Mouse (Mus musculus) macrophage (primary cell): ENCODE data around the gene Gm11564. TPM values are rescaled to one million over a fixed set of nuclear protein-coding genes. Genes with fewer than 3 reads are reported as not detected.
"Not testable (repeated sequence)": the region's sequence is repeated elsewhere in the genome, so short reads cannot be mapped to it uniquely, and the experiment has no call there.

Experiments used
- H3K27ac ChIP-seq: fragments of 350-480 bp; formaldehyde crosslinking; 2 replicates; pipeline ENCODE4 v1.9.0; 2021
- H3K36me3 ChIP-seq: fragments of 350-480 bp; formaldehyde crosslinking; 2 replicates; pipeline ENCODE4 v1.9.0; 2021; ENCODE audit errors: inconsistent target
- H3K4me3 ChIP-seq: fragments of 350-480 bp; formaldehyde crosslinking; 2 replicates; pipeline ENCODE4 v1.9.0; 2021; ENCODE audit errors: inconsistent target
- H3K79me2 ChIP-seq: fragments of 350-480 bp; formaldehyde crosslinking; 2 replicates; pipeline ENCODE4 v1.9.0; 2021; ENCODE audit errors: inconsistent target
- WGBS: methylation state at CpG from one replicate; pipeline ENCODE4 v1.1.7; 2026; ENCODE audit warnings: inconsistent platforms; ENCODE audit not compliant: missing documents; 5-methylcytosine and 5-hydroxymethylcytosine counted together
- polyA plus RNA-seq: library from polyadenylated mRNA; stranded (reverse); fragments of 250-400 nt; gene quantifications from 3 replicates; pipeline ENCODE4 v1.2.4, GENCODE M21; 2018; ENCODE audit warnings: inconsistent platforms
- total RNA-seq, 78 experiments: library from RNA; depleted of rRNA; stranded (reverse); fragments of 250-400 nt; gene quantifications; 1 replicate in 9 of 78; 2 replicates in 24 of 78; 3 replicates in 43 of 78; 4 replicates in 2 of 78; pipeline ENCODE4 v1.2.4; 2018; ENCODE audit warnings: inconsistent platforms in 56 of 78

The Gm11564 gene
- total RNA-seq (2018; cell fraction: chromatin; rRNA removed): not detected
- total RNA-seq (2018; cell fraction: cytosol; rRNA removed): not detected
- not detected for total RNA-seq (2018; cell fraction: nucleus; rRNA removed)
- polyA plus RNA-seq: not detected in 3 replicates

DNA sequence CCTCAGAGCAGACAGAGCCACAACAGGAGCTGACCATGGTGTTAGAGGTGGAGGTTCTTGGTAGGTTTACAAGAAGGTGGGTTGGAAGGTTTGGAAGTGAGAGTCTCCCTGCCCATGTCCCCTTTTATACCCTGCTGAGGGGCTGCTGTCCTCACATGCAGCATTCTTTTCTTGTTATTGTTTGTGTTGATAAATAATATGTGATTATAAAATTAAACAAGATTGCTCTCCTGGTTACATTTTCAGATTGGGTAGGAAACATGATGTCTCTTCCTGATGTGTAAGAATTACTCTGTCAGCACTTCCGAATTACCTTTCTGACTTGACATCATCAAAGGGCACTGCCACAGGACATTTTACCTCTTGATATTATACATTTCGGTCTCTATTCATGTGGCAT is at the start of gene Gm11564:
Gene Gm11564, minus strand, starts transcription at position 101 of the 400 bp plus-strand sequence.
- not testable (repeated sequence) for H3K27ac ChIP-seq, H3K79me2 ChIP-seq, H3K36me3 ChIP-seq, H3K4me3 ChIP-seq
- 83% methylated on average over 2 of the region's 2 CpGs for WGBS

DNA sequence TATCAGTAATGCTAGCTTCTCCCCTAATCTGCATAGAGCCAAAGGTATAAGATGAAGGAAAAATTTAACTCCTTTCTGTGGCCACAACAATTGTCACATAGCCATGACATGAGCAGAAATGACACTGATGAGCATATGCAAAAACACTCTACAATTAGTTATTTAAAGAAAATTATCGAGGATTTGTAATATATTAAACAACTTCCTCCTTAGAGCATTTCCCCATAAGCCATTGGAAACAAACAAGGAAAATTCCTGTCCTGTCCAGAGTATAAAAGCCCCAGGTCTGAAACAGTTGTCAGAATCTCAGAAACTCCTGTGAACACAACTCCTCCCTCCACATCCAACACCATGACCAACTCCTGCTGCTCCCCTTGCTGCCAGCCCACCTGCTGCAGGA is 48.7 kb upstream of the Gm11564 start, which contains the start of gene Gm11559:
Gene Gm11559, plus strand, starts transcription at position 301 of the 400 bp plus-strand sequence.
- WGBS: no CpG with 5 or more reads among the region's 1 CpGs
- H3K27ac ChIP-seq, H3K36me3 ChIP-seq, H3K79me2 ChIP-seq, H3K4me3 ChIP-seq: not testable (repeated sequence)

DNA sequence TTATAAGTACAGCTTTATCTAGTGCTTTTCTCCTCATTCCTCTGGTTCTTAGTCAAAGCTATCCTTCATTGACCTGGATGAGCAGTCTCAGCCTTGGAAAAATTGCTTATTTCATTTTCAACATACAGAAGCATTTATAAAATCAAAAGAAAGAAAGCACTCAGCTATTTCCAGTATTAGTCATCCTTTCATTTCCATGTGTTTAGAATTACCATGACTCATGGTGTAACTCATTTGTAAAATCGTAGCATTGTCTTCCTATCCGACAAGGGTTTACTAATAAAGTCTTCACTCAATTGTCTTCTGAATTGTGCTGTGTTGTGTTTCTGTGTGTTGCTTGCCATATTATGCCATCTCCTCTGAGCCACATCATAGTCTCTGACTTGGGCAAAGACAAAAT is 43.3 kb upstream of the Gm11564 start:
- H3K27ac ChIP-seq: no peak overlapping the region
- no peak overlapping the region for H3K4me3 ChIP-seq
- 72% methylated on average over 2 of the region's 2 CpGs for WGBS
- no peaks in the 10 kb centered on the region for H3K79me2 ChIP-seq
- H3K36me3 ChIP-seq: no peaks in the 10 kb centered on the region

DNA sequence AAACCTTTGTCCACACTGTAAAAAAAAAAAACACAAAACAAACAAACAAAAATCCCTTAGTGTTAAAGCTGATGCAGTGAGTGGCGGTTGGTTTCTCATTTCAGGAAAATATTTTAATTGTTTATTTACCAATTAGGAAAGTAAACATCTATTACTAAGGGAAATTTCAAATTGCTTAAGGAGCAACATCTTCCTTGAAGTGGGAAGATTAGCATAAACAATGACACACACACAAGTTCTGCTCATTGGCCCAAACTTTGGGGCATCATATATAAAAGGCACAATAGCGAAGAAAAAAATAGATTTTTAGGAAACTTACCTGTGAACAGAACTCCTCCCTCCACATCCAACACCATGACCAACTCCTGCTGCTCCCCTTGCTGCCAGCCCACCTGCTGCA is 42.2 kb upstream of the Gm11564 start, which contains the start of gene Gm11568:
Gene Gm11568, plus strand, starts transcription at position 301 of the 400 bp plus-strand sequence.
- WGBS: 94% methylated on average over 2 of the region's 2 CpGs
- no peak within 1 kb of the TSS for H3K27ac ChIP-seq
- H3K4me3 ChIP-seq: no peak within 1 kb of the TSS
- H3K79me2 ChIP-seq: no peaks in the 10 kb centered on the region
- H3K36me3 ChIP-seq: no peaks in the 10 kb centered on the region

DNA sequence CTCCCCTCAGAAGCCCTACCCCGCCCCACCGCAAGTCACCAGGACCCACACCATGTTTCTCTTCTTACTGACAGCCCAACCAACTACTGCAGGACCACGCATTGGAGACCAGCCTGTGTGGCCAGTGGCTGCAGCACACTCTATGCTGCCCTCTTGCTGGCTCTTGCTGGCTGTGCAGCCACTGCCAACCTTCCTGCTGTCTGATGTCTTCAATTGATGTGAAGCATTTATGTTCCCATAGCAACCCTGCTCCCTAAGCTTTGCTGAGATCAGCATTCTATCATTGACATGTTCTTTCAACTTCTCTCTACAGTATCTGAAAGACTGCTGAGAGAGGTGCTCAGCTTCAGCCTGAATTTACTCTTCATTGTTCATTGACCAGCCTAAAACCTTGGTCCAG is 38.7 kb upstream of the Gm11564 start:
- WGBS: 53% methylated on average over 3 of the region's 3 CpGs
- H3K79me2 ChIP-seq: no peaks in the 10 kb centered on the region

DNA sequence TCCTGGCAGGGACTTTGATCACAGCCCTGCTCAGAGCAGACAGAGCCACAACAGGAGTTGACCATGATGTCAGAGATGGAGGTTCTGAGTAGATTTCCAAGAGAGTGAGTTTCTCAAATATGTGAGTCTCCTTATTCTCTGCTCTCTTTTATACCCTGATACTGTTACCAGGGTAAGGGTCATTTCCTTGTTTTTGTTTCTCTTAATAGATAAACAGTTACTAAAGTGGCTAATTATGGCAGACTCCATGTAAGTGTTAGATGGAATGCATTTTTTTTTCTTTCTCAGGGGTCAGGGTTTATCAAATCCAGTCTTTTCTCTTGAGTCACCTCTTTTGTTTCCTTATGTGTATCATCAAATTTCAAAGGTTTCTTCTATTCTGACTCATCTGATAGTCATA is 36.0 kb upstream of the Gm11564 start, which contains the start of gene Krtap4-16:
Gene Krtap4-16, minus strand, starts transcription at position 101 of the 400 bp plus-strand sequence.
- Histone ChIP-seq H3K36me3 (no peaks in the 10 kb centered on the region), H3K4me3 (no peak within 1 kb of the TSS), H3K79me2 (no peaks in the 10 kb centered on the region), H3K27ac (no peak within 1 kb of the TSS)

More for the DNA sequence above, 38.7 kb upstream of the Gm11564 start:
- no peaks in the 10 kb centered on the region for H3K36me3 ChIP-seq
- H3K4me3 ChIP-seq: no peak overlapping the region
- no peak overlapping the region for H3K27ac ChIP-seq

DNA sequence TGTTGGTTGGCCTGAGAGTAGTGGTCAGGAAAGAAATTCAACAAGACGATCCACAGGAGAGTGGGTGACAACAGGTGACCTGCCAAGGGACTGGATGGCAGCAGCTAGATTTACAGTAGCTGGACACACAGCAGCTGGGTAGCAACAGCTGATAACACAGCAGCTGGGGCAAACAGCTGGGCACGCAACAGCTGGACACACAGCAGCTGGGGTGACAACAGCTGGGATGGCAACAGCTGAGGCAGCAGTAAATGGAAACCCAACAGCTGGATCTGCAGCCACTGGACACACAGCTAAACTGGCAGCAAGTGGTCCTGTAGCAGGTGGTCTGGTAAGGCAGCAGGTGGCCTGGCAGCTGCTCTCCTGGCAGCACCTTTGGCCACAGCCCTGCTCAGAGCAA is 31.3 kb upstream of the Gm11564 start:
- 95% methylated on average over 2 of the region's 2 CpGs for WGBS
- H3K79me2 ChIP-seq: no peaks in the 10 kb centered on the region
- no peak overlapping the region for H3K4me3 ChIP-seq

DNA sequence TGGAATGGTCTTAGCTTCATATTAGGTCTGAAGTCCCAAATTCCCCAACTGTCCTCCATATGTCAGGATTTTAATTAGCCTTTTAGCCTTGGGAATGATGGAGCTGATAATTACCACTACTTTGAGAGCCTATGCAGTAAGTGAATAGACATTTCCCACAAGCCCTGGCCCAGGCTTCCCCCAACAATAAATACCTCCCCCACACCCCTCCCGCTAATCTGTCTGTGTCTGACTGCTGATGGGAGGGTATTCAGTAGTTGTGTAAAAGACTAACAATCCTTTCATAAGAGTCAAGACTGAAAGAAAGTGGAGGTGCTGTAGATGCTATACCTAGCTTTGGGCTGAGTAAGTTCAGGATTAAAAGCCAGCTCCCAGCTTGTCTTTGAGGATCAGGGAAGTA is 26.7 kb upstream of the Gm11564 start:
- WGBS: 77% methylated on average over 1 of the region's 1 CpGs
- Histone ChIP-seq H3K27ac (no peak overlapping the region), H3K36me3 (no peaks in the 10 kb centered on the region), H3K4me3 (no peak overlapping the region), H3K79me2 (no peaks in the 10 kb centered on the region)

More for the DNA sequence above, 31.3 kb upstream of the Gm11564 start:
- Histone ChIP-seq H3K27ac (no peak overlapping the region), H3K36me3 (no peaks in the 10 kb centered on the region)

DNA sequence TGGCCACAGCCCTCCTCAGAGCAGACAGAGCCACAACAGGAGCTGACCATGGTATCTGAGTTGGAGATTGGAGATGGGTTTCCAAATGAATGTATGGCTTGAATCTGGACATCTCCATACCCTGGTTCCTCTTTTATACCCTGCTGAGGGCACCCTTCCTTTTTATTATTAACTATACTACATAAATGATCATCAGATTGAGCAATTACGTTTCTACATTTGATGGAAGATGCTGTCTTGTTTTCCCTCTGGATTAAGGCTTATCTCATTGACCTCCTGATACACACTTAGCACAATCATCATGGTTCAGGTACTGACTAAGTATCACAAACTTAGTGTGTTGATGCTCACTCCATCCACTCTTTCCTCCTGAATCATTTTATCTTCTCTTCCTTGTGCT is 22.5 kb upstream of the Gm11564 start, which contains the start of gene 2300003K06Rik:
Gene 2300003K06Rik, minus strand, starts transcription at position 101 of the 400 bp plus-strand sequence.
- no peaks in the 10 kb centered on the region for H3K79me2 ChIP-seq
- 85% methylated on average over 1 of the region's 1 CpGs for WGBS
- H3K4me3 ChIP-seq: no peak within 1 kb of the TSS
- H3K27ac ChIP-seq: no peak within 1 kb of the TSS
- H3K36me3 ChIP-seq: no peaks in the 10 kb centered on the region

DNA sequence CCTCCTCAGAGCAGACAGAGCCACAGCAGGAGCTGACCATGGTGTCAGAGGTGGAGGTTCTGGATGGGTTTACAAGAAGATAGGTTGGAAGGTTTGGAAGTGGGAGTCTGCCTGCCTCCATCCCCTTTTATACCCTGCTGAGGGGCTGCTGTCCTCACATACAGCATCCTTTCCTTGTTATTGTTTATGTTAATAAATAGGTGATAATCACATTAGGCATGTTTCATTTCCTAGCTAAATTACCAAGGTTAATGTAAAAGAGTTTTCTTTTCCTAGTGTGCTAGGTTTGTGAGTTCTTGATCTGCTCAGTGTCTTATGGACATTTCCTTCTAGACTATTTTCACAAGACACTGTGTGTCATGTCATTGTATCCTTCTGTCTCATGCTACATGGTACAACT is 5.7 kb downstream of the Gm11564 start, which contains the start of gene Krtap4-13:
Gene Krtap4-13, minus strand, starts transcription at position 101 of the 400 bp plus-strand sequence.
- not testable (repeated sequence) for H3K27ac ChIP-seq, H3K36me3 ChIP-seq, H3K79me2 ChIP-seq, H3K4me3 ChIP-seq

DNA sequence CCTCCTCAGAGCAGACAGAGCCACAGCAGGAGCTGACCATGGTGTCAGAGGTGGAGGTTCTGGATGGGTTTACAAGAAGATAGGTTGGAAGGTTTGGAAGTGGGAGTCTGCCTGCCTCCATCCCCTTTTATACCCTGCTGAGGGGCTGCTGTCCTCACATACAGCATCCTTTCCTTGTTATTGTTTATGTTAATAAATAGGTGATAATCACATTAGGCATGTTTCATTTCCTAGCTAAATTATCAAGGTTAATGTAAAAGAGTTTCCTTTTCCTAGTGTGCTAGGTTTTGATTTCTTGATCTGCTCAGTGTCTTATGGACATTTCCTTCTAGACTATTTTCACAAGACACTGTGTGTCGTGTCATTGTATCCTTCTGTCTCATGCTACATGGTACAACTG is 11.1 kb downstream of the Gm11564 start, which contains the start of gene Gm11554:
Gene Gm11554, minus strand, starts transcription at position 101 of the 400 bp plus-strand sequence.
- WGBS: no CpG with 5 or more reads among the region's 1 CpGs
- not testable (repeated sequence) for H3K36me3 ChIP-seq, H3K79me2 ChIP-seq, H3K27ac ChIP-seq, H3K4me3 ChIP-seq

DNA sequence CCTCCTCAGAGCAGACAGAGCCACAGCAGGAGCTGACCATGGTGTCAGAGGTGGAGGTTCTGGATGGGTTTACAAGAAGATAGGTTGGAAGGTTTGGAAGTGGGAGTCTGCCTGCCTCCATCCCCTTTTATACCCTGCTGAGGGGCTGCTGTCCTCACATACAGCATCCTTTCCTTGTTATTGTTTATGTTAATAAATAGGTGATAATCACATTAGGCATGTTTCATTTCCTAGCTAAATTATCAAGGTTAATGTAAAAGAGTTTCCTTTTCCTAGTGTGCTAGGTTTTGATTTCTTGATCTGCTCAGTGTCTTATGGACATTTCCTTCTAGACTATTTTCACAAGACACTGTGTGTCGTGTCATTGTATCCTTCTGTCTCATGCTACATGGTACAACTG is 16.6 kb downstream of the Gm11564 start, which contains the start of gene Gm11569:
Gene Gm11569, minus strand, starts transcription at position 101 of the 400 bp plus-strand sequence.
- H3K79me2 ChIP-seq, H3K36me3 ChIP-seq, H3K27ac ChIP-seq, H3K4me3 ChIP-seq: not testable (repeated sequence)
- WGBS: no CpG with 5 or more reads among the region's 1 CpGs

DNA sequence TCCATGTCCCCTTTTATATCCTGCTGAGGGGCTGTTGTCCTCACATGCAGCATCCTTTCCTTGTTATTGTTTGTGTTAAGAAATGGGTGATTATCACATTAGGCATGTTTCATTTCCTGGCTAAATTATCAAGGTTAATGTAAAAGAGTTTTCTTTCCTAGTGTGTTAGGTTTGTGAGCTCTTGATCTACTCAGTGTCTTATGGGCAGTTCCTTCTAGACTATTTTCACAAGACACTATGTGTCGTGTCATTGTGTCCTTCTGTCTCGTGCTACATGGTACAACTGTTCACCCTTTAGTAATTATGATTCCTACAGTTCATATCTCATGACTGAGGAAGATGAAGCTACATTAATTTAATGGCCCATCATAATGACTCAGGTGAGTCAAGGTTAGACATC is 22.1 kb downstream of the Gm11564 start, which contains the start of gene Gm11596:
Gene Gm11596, minus strand, starts transcription at position 101 of the 400 bp plus-strand sequence.
- H3K27ac ChIP-seq: no peak within 1 kb of the TSS
- no peak within 1 kb of the TSS for H3K4me3 ChIP-seq
- 82% methylated on average over 2 of the region's 2 CpGs for WGBS
- H3K79me2 ChIP-seq: no peaks in the 10 kb centered on the region
- H3K36me3 ChIP-seq: no peaks in the 10 kb centered on the region

DNA sequence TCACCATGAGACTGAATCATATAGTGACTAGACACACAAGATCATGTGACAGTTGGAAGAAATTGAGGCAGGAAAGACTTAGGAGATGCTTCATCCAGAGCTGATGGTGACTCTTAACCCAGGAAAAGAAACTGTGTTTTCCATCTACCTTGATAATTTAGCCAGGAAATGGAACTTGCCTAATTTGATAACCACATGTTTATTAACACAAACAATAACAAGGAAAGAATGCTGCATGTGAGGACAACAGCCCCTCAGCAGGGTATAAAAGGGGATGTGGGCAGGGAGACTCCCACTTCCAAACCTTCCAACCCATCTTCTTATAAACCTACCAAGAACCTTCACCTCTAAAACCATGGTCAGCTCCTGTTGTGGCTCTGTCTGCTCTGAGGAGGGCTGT is 30.6 kb downstream of the Gm11564 start, which contains the start of gene Krtap4-9:
Gene Krtap4-9, plus strand, starts transcription at position 301 of the 400 bp plus-strand sequence.
- H3K79me2 ChIP-seq, H3K4me3 ChIP-seq, H3K27ac ChIP-seq, H3K36me3 ChIP-seq: not testable (repeated sequence)

DNA sequence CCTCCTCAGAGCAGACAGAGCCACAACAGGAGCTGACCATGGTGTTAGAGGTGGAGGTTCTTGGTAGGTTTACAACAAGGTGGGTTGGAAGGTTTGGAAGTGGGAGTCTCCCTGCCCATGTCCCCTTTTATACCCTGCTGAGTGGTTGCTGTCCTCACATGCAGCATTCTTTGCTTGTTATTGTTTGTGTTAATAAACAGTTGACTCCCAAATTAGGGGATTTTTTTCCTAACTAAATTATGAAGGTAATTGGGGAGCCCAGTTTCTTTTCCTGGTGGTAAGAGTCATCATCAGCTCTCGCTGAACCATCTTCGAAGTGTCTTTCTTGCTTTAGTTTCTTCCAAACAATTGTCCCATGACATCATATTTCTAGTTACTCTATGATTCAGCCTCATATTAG is 34.9 kb downstream of the Gm11564 start, which contains the start of gene Krtap4-8:
Gene Krtap4-8, minus strand, starts transcription at position 101 of the 400 bp plus-strand sequence.
- no peaks in the 10 kb centered on the region for H3K79me2 ChIP-seq
- WGBS: 96% methylated on average over 2 of the region's 2 CpGs
- no peaks in the 10 kb centered on the region for H3K36me3 ChIP-seq
- no peak within 1 kb of the TSS for H3K4me3 ChIP-seq
- H3K27ac ChIP-seq: no peak within 1 kb of the TSS
